Mouse (Mus musculus) frontal cortex, postnatal 10 days (tissue): ENCODE data around the gene Stambpl1.
A peak's percentile ranks its signal among the peaks of the same experiment; 100 is the strongest.
"Not testable (repeated sequence)": the region's sequence is repeated elsewhere in the genome, so short reads cannot be mapped to it uniquely, and the experiment has no call there.

Source experiments
- DNase-seq, 2 experiments: peaks; one replicate each; pipeline ENCODE4 v3.0.0; 2022; ENCODE audit warnings: low spot score in 2 of 2, mixed read lengths in 1 of 2

Gene Stambpl1

DNA sequence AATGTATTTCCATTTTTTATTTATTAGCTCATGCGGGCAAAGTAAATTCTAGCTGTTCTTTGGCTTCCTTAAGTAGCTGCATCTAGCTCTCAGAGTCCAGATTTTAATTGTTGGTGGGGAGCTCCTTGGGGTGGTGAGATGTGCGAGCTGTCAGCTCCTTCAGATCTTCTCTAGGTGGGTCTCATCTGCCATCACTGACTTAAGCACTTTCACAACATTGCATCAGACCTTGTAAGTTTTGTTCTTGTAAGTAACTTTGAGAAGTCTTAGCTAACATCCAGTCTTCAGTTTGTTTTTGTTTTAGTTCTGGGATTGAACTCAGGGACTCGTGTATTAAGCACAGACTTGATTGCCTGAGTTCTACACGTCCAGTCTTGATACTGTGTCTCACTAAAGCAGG is 6.9 kb downstream of the Stambpl1 start:
- no peak for DNase-seq

DNA sequence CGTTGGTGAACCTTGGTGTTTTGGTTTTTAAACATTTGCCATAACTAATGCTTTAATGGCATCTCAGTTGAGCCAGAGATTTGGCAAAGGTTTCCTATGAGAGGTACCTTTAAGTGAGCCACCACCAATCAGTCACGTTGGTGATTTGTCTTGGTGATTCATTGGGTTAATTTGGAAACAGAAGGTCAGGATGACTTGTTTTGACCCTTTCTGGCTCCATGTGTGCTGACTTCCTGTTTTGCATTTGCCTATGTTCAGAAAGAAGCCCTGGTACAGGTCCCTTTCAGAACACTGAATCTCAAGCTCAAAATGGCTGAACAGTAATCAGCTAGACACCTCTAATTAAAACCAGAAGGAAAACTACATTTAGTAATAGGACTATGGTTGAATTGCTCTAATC is 7.5 kb downstream of the Stambpl1 start:
- DNase-seq: no peak

DNA sequence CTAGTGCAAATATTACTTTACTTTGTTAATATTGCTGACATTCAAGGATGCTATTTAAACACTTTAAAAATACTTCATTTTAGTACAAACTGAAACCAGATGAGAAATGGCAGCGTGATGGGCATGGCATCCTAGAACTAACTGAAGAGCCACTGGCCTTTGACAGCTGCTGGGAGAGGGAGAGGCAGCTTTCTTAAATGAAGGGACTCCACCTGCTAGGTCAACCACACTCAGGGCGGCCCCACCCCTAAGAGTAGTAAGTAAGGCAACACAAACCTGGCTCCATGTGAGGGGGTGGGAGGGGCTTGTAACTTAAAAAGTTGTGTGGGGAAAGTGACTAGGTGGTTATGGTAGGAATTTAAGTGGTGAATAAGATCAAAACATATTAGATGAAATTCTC is 10.6 kb downstream of the Stambpl1 start:
- DNase-seq: no peak

DNA sequence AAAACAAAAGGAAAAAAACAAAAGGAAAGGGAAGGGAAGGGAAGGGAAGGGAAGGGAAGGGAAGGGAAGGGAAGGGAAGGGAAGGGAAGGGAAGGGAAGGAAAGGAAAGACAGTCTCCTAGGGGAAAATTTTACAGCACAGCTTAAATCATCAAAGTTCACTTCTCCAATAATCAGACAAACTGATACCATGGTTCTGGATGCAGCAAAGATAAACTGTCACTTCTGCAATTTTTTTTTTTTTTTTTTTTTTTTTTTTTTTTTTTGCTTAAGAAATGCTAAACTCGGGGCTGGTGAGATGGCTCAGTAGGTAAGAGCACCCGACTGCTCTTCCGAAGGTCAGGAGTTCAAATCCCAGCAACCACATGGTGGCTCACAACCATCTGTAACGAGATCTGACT is 14.1 kb downstream of the Stambpl1 start:
- DNase-seq: not testable (repeated sequence)

DNA sequence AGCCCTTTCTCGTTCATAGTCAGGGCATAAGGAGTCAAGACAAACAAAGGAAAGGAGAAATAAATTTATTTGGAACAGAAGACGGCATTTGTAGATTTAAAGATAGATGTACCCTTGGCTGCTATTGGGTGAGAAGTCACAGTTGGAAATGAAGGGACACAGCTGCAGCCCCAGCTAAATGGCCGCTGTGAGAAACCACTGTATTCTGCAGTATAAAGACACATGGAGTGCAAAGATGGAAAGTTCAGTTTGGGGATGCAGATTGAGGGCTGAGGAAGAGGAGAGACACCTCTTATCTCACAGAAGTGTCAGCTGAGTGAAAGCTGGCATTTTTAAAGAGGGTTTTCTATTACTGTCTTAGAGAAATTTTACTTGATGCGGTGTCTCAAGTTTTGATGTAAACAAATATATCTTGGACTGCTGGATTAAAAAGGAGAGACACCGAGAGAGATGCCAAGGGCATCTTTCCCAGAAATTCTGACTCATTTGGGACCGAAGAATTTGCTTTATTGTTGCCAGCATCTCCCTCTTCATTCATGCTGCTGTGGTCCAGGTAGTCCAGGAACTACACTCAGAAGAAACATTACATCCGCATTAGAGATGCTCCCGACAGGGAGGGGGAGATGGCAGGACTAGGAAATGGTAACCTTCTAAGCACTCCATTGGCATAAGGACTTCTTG is 14.9 kb downstream of the Stambpl1 start:
- no peak for DNase-seq

DNA sequence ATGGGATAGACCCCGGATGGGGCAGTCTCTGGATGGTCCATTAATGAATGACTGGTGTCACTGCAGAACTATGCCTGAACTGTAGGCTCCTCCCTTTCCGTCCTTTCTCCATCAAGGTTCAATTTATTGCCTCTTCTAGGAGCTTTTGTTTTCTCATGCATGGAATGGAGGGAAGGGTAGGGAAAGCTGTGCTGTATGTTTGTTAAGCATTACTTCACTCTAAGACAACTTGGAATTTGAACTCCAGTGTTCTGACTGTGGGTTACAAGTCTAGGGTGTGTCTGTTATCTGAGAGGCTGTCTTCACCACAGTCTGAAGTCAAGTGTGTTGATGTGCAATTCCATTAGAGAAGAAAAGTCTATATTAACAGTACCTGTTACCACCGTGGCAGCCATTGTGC is 17.0 kb downstream of the Stambpl1 start:
- no peak for DNase-seq

DNA sequence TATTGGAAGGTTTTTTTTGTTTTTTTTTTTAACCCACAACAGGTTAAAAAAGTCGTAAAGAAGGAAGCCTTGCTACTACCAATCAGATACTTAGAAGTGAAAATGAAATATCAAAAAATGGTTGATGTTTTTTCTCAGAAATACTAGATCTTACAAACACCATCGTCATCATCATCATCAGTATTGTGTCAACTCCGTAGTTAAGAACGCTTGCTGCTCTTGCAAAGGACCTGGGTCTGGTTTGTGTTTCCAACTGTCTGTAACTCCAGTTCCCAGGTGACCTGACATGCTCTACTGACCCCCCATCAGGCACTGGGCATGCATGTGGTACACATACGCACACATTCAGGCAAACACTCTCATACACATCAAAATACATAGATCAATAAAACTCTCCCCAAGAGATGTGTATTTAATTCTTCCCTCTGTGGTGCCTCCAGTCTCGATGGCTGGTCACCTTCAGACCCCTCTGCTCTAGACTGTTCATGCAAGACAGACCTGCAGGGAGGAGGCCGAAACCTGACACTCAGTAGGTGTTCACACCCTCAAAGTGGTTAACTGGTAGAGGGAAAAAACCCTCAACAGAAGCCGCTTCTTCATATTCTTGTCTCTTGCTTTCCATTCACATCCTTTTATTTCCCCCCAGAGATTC is 18.0 kb downstream of the Stambpl1 start:
- no peak for DNase-seq

DNA sequence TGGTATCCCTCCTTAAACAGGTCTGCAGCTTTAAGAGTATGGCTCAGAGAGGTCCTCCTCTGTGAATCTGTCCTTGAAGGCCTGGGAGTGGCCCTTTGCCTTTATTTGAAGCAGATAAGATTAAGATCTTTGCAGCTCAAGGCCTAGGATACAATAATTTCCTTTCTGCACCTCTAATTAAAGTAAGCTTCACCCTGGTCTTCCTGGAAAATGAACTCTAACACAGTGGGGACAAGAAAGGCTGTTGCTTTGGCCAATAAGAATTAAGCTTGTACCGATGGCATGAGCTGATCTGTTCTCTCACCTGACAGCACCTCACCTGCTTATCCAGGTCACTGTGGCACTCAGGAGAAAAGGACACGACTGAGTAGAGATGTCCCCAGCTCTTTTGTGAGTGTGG is 18.8 kb downstream of the Stambpl1 start:
- no peak for DNase-seq

DNA sequence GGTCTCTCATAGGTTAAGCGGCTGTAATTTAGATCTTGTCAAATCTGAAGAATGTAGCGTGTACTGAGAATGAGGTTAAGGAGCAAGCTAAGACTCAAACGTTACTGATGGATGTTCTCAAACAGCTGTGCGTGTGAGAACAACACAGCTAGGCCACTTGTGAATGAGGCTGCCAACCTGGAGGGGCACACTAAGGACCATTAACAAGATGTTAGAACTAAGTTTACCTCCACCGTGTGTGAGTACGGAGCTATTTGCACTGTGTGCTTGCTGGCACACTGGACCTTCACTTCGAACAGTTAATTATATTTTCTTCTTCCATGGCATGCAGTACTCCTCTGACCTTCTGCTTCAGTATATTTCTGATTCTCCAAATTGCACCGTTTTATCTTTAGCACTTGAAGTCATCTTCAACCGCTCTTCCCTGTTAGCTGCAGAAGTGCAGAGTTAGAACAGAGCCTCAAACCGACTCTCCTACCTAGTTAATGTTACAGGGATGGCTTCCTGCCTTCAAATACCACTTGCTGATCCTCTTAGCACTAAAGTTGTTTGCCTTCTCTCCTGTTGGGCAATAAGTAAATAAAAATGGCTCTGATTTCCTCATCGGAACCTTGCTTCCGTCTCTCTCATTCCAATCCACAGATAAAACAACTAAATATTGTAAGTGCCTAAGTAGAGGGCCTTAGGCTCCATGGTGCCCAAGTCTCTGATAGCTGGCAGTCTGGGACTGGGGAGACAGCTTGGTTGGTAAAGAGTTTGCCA is 20.6 kb downstream of the Stambpl1 start:
- DNase-seq: no peak

DNA sequence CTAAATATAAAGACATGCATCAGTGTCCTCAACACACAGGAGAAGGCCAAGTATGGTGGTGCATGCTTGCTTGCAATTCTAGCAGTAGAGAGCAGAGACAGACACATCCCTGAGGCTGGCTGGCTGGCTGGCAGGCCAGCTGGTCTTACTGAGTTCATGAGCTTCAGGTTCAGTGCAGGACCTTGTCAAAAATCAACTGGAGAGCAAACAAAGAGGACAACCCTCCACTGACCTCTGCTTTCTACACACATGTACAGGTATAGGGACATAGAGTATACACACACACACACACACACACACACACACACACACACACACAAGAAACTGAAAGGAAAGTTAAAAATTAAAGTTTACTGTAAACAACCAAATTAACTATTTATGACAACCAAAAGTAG is 21.2 kb downstream of the Stambpl1 start:
- no peak for DNase-seq

DNA sequence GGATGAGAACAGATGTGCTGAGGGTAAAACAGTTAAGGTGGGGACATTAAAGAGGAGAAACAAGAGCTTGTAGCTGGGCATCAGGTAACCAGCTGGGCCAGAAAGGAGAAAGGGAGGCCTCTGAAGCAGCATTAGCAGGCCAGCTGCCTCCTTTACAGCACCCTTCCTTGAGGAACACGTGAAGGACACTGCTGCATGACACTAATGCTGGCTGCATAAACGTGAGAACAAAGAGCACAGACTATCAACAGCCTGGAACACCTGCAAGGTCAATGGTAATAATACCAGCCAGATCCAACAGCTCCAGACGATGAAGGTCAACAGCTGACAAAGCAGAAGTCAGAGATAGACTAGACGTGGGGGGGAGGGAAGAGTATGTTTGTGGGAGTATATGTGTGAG is 22.1 kb downstream of the Stambpl1 start:
- DNase-seq: no peak

DNA sequence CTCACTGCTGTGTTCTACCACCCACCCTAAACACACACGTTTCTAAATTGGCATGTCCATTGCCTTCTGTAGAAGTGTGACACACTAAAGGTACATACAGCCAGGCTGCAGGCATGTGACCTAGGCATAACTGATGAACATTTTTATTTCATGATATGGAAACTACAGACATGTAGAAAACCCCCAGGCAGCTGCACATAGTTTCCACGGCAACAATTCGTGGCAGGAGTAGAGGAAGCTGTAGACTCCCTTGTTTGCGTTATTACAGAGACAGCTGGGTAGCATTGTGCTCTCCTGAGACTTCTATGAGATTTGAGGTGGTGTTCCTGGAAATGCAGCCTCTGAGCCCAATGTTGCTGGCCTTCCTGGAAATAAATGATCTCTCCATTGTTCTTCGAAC is 24.9 kb downstream of the Stambpl1 start:
- no peak for DNase-seq

DNA sequence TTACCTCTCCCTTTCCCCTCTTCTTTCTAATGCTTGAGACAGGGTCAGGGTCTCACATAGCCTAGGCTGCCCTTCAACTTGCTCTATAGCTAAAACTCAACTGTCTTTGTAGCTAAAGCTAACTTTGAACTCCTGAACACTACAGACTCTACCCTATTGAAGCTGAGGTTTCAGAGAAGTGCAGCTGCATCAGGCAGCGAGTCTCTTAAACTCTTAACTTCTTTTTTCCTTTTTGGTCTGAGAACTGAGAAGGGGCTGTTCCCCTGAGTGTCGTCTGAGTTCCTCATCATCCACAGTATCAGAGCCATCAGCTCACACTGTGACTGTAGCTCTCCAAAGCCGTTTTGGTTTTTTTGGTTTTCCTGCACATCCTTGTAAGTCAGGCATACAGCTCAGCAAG is 25.7 kb downstream of the Stambpl1 start:
- DNase-seq: no peak

DNA sequence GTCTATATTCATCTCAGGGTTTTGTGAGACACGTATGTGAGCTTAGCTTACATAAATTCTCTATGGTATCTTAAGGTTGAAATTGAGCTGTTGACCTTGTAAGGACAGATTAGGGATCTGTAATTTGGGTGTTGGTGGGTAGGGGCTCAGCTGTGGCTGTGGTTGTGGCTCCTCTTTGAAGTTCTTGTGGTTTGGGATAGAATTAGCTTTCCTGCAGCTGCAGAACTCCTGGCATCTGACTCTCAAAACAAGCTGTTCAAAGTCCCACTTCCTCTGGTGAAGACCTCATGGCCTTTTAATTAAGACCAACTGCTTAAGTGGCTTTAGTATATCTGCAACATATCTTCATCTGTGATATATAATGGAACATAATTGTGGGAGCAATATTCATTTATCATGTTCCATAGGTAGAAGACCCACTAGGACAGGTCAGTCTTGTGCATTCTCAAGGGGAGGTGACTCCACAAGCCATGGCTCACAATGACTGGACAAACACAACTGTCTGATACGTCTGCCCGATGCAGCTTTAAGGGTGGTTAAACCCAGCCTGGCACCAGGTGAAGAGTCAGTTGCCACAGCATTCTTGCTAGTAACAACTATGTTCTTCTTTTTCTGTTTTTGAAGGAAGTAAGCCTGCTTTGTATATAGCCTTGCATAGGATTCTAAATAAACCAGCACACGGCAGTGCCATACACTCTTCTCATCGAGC is 27.4 kb downstream of the Stambpl1 start:
- no peak for DNase-seq

DNA sequence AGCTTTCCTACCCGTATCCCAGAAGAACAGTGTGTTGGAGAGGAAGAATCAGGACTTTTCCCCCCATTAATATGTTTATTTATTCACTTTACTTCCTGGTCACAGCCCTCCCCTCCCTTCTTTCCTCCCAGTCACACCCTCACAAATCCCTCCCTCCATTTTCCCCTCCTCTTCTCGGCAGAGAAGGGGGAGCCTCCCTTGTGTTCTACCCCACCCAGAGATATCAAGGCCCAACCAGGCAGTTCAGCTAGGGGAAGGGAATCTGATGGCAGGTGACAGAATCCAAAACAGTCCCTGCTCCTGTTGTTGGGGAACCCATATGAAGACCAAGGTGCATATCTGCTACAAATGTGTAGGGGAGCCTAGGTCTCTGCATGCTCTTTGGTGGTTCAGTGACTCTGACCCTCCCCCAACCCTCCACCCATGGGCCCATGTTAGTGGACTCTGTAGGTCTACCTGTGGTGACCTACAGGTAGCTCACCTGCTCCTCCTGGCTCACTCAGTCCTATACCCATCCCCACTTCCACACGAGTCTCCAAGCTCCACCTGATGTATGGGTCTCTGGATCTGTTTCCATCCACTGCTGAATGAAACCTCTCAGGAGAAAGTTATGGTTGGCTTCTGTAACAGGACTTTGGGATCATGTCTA is 28.8 kb downstream of the Stambpl1 start:
- no peak for DNase-seq

DNA sequence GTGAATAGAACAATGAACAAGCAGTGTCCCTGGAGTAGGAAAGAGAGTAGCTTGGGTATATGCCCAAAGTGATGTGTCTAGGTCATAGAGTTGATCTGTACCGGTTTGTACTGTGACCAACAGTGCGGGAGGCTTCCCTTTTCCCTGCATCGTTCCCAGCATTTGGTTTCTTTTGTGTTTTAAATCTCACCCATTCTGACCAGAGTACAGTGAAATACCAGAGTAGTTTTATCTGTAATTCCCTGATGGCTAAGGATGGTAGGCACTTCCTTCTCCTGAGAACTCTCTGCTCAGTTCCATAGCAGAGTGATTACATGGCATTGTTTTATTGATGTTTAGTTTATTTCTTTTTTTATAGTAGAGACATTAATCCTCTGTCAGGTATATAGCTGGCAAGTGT is 30.8 kb downstream of the Stambpl1 start:
- no peak for DNase-seq

DNA sequence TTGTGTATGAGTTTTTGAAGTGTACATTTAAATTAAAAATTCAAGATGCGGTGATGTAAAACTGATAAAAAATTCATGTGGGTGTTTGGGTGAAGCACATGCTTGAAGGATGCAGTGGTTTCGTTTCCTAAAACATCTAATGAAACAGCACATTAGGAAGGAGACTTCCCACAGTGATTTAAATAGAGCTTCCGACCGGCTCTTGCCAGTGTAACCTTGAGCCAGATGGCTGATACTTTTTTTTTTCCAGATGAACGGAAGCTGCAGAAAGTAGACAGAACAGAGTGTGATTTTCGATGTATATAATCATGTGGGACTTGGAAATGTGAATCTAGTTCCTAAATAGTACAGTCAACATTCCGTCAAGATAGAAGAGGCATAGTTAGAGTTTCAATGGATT is 39.6 kb downstream of the Stambpl1 start:
- DNase-seq: no peak

DNA sequence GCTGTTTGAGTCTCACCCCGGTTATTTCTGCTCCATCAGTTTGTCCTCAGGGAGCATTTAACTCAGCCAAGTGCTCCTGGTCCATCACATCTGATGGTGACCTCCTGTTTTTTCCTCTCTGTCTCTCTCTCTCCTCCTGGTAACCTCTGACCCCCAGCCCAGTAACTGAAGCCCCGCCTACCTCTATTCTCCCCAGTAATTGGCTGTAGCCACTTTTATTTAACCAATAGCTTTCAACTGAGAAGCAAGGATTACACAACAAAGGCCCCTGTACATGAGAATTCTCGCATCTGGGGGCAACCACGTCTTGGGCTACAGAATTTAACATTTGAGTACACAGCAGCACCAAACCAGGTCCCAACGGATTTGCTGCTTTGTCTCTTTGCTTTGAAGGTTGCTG is 40.3 kb downstream of the Stambpl1 start:
- DNase-seq: no peak

DNA sequence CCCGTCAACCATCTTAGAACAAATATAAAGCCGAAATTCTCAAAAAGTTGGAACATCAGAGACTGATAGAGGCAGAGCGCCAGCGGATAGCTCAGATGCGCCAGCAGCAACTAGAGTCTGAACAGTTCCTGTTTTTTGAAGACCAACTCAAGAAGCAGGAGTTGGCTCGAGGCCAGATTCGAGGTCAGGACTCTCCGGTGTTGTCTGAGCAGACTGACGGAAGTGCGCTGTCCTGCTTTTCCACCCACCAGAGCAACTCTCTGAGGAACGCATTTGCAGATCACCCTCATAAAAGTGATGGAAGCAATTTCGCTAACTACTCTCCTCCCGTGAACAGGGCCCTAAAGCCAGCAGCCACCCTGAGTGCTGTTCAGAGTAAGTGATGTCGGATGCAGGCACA is 41.9 kb downstream of the Stambpl1 start:
- DNase-seq: peak; percentile 50 to 57

DNA sequence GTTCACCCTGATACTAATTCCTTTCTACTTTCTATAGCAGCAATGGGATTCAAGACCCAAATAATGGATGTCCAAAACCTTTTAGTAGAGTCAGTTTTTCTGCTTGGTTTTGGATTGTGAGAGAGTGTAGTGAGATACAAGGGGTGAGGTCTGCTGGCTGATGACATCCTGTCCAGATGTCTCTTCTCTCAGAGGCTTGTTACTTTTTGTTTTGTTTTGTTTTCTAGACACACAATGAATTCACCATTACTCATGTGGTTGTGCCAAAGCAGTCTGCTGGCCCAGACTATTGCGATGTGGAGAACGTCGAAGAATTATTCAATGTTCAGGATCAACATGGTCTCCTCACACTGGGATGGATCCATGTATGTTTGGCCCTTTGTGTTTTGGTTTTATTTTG is 44.0 kb downstream of the Stambpl1 start:
- no peak for DNase-seq

DNA sequence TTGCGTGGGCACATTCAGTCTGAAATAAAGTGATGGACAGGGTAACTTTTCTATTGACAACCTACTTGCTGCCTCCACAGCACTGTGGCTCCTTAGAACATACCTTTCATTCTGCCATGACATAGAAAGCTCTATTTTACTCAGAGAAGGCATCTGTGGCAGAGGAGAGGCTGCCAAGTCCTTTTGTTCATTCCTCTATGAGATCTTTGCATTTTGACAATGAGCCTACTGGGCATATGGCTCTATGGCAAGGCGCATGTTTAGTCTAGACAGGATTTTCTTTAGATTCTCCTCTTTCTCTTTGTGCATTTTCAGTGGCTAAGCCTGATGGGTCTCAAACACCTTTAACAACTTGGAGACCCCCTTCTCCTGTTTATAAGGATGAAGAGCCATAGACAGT is 45.7 kb downstream of the Stambpl1 start:
- no peak for DNase-seq
